Comparison of ENCODE assay signal across 8 mouse cellular contexts in genomic region chr11:78322076-78322831, GRCm38 (mm10). TPM values are rescaled to one million over a fixed set of nuclear protein-coding genes. Genes with fewer than 3 reads are reported as not detected.
DNase-seq lines count a peak whose midpoint lies in the region; ATAC-seq and TF ChIP-seq lines count a peak whose summit lies in the region.

No protein-coding gene starts in this region.

- no peaks in the 10 kb centered on the region for H3K9me3 ChIP-seq in lung, embryonic 15.5 days
- no peaks in the 10 kb centered on the region for H3K9me3 ChIP-seq in hindbrain, postnatal 0 days (ENCODE audit: low read length)
- H3K9me3 ChIP-seq in neural tube, embryonic 14.5 days (ENCODE audit: control insufficient read depth, low read length): no peaks in the 10 kb centered on the region

- peak overlapping the region; percentile 73 for H3K27ac ChIP-seq in lung, embryonic 15.5 days
- H3K27ac ChIP-seq in hindbrain, postnatal 0 days: peak overlapping the region; percentile 86
- peak overlapping the region; percentile 72 for H3K27ac ChIP-seq in neural tube, embryonic 14.5 days (ENCODE audit: low read depth, low read length)

- peaks cover 44% of the 10 kb centered on the region for H3K36me3 ChIP-seq in lung, embryonic 15.5 days
- no peaks in the 10 kb centered on the region for H3K36me3 ChIP-seq in hindbrain, postnatal 0 days (ENCODE audit: insufficient read depth, low read length)
- no peaks in the 10 kb centered on the region for H3K36me3 ChIP-seq in neural tube, embryonic 14.5 days (ENCODE audit: control insufficient read depth, insufficient read depth, low read length)

- no peaks in the 10 kb centered on the region for H3K27me3 ChIP-seq in lung, embryonic 15.5 days
- no peaks in the 10 kb centered on the region for H3K27me3 ChIP-seq in hindbrain, postnatal 0 days (ENCODE audit: insufficient read depth, low read length)
- H3K27me3 ChIP-seq in neural tube, embryonic 14.5 days (ENCODE audit: control insufficient read depth, insufficient read depth, low read length): no peaks in the 10 kb centered on the region

- no peak for TF ChIP-seq CTCF in hindbrain, postnatal 0 days (IDR thresholded peaks at IDR 0.05; ENCODE audit: low read depth)

- no peak; the same call in 1 of the 2 replicates for ATAC-seq in lung, embryonic 15.5 days (ENCODE audit: borderline replicate concordance, extremely low read depth, low FRiP score, low TSS enrichment)
- ATAC-seq in hindbrain, postnatal 0 days: peak; percentile 71
- ATAC-seq in neural tube, embryonic 14.5 days (ENCODE audit: low read depth): peak; percentile 54
- ATAC-seq in megakaryocyte-erythroid progenitor cell, adult 5-6 weeks (replicated peaks; ENCODE audit: low FRiP score, low TSS enrichment, poor library complexity, severe bottlenecking): no peak

- H3K9ac ChIP-seq in lung, embryonic 15.5 days: no peak overlapping the region
- H3K9ac ChIP-seq in hindbrain, postnatal 0 days (replicated peaks; ENCODE audit: low read length): no peak overlapping the region
- no peak overlapping the region for H3K9ac ChIP-seq in neural tube, embryonic 14.5 days (replicated peaks; ENCODE audit: low read depth, low read length)

- peak overlapping the region; percentile 33 for H3K4me2 ChIP-seq in lung, embryonic 15.5 days
- peak overlapping the region; percentile 53 for H3K4me2 ChIP-seq in hindbrain, postnatal 0 days (ENCODE audit: low read depth, low read length)
- H3K4me2 ChIP-seq in neural tube, embryonic 14.5 days (ENCODE audit: low read depth, low read length): peak overlapping the region; percentile 35; the same call in 1 of the 2 replicates

- peak; percentile 23 for DNase-seq in heart, adult 11 months
- no peak for DNase-seq in heart, adult 8-10 months (ENCODE audit: low spot score)
- DNase-seq in lung, adult 18-20 months: no peak
- DNase-seq in hindbrain, postnatal 0 days (ENCODE audit: low spot score): peak; percentile 76
- DNase-seq in natural killer cell, adult 2 months (ENCODE audit: low spot score in 2 of 2): no peak

- H3K4me3 ChIP-seq in lung, embryonic 15.5 days: no peak overlapping the region
- H3K4me3 ChIP-seq in hindbrain, postnatal 0 days (ENCODE audit: low read length): peak overlapping the region; percentile 31
- H3K4me3 ChIP-seq in neural tube, embryonic 14.5 days (ENCODE audit: low read depth, low read length): peak overlapping the region; percentile 25; the same call in 1 of the 2 replicates

- 34% methylated on average over 2 of the region's 2 CpGs for WGBS in lung, embryonic 15.5 days
- 33% methylated on average over 2 of the region's 2 CpGs for WGBS in hindbrain, postnatal 0 days
- WGBS in neural tube, embryonic 14.5 days: 47% methylated on average over 2 of the region's 2 CpGs

- H3K4me1 ChIP-seq in lung, embryonic 15.5 days: peaks cover 19% of the 10 kb centered on the region
- H3K4me1 ChIP-seq in hindbrain, postnatal 0 days (ENCODE audit: insufficient read depth, low read length): peaks cover 8% of the 10 kb centered on the region
- peaks cover 8% of the 10 kb centered on the region; the same call in 1 of the 2 replicates for H3K4me1 ChIP-seq in neural tube, embryonic 14.5 days (ENCODE audit: control insufficient read depth, insufficient read depth, low read length)

RNA-seq across cellular contexts. Expression of gene Aldoc, which starts 0.5 kb away (rescaled TPM):
- 1 to 10 TPM in 3 of 4 experiments, under 1 TPM in 1; 0.75 to 1.8 (median 1.3) TPM for total RNA-seq in heart, adult 8-10 months (2022)
- 7.7 and 8.1 TPM in 2 replicates for polyA plus RNA-seq in lung, embryonic 15.5 days (2015; fragmentation: Nextera tagmentation; extraction: Ambion mirVana)
- 798 and 822 TPM in 2 replicates for total RNA-seq in hindbrain, postnatal 0 days (2014; rRNA removed)
- 693 and 762 TPM in 2 replicates for polyA plus RNA-seq in hindbrain, postnatal 0 days (2015; fragmentation: Nextera tagmentation; extraction: Ambion mirVana)
- 245 and 350 TPM in 2 replicates for polyA plus RNA-seq in neural tube, embryonic 14.5 days (2014; fragmentation: Nextera tagmentation; extraction: Ambion mirVana)
- 0.39 and 2.4 TPM in 2 replicates for total RNA-seq in megakaryocyte-erythroid progenitor cell, adult 5-6 weeks (2014; fragmentation: Nextera tagmentation)
- 0.84 TPM in 1 of 2 replicates, not detected in the other for total RNA-seq in megakaryocyte-erythroid progenitor cell, adult 5-6 weeks (2017)

RNA-seq across cellular contexts. Expression of gene Pigs, which starts 6.0 kb away (rescaled TPM):
- total RNA-seq in heart, adult 8-10 months (2022): 10 to 100 TPM; 24.6 to 27.1 (median 25.1) TPM
- polyA plus RNA-seq in lung, embryonic 15.5 days (2015; fragmentation: Nextera tagmentation; extraction: Ambion mirVana): 75.5 and 78.5 TPM in 2 replicates
- total RNA-seq in hindbrain, postnatal 0 days (2014; rRNA removed): 88.3 and 89.0 TPM in 2 replicates
- polyA plus RNA-seq in hindbrain, postnatal 0 days (2015; fragmentation: Nextera tagmentation; extraction: Ambion mirVana): 105 TPM in 2 replicates
- 71.4 and 80.0 TPM in 2 replicates for polyA plus RNA-seq in neural tube, embryonic 14.5 days (2014; fragmentation: Nextera tagmentation; extraction: Ambion mirVana)
- 40.5 and 44.5 TPM in 2 replicates for total RNA-seq in megakaryocyte-erythroid progenitor cell, adult 5-6 weeks (2014; fragmentation: Nextera tagmentation)
- 10.0 and 10.4 TPM in 2 replicates for total RNA-seq in megakaryocyte-erythroid progenitor cell, adult 5-6 weeks (2017)

RNA-seq across cellular contexts. Expression of gene Spag5, which starts 20.9 kb away (rescaled TPM):
- under 1 TPM; 0.31 to 0.57 (median 0.46) TPM for total RNA-seq in heart, adult 8-10 months (2022)
- 44.8 and 49.9 TPM in 2 replicates for polyA plus RNA-seq in lung, embryonic 15.5 days (2015; fragmentation: Nextera tagmentation; extraction: Ambion mirVana)
- total RNA-seq in hindbrain, postnatal 0 days (2014; rRNA removed): 26.7 and 31.4 TPM in 2 replicates
- 9.1 and 9.9 TPM in 2 replicates for polyA plus RNA-seq in hindbrain, postnatal 0 days (2015; fragmentation: Nextera tagmentation; extraction: Ambion mirVana)
- polyA plus RNA-seq in neural tube, embryonic 14.5 days (2014; fragmentation: Nextera tagmentation; extraction: Ambion mirVana): 3.4 and 3.5 TPM in 2 replicates
- 47.4 and 52.6 TPM in 2 replicates for total RNA-seq in megakaryocyte-erythroid progenitor cell, adult 5-6 weeks (2014; fragmentation: Nextera tagmentation)
- 42.0 and 62.4 TPM in 2 replicates for total RNA-seq in megakaryocyte-erythroid progenitor cell, adult 5-6 weeks (2017)

RNA-seq across cellular contexts. Expression of gene Unc119, which starts 21.0 kb away (rescaled TPM):
- 1 to 10 TPM; 3.5 to 6.8 (median 4.8) TPM for total RNA-seq in heart, adult 8-10 months (2022)
- 33.4 and 35.7 TPM in 2 replicates for polyA plus RNA-seq in lung, embryonic 15.5 days (2015; fragmentation: Nextera tagmentation; extraction: Ambion mirVana)
- total RNA-seq in hindbrain, postnatal 0 days (2014; rRNA removed): 125 and 154 TPM in 2 replicates
- polyA plus RNA-seq in hindbrain, postnatal 0 days (2015; fragmentation: Nextera tagmentation; extraction: Ambion mirVana): 76.2 and 82.0 TPM in 2 replicates
- 74.8 and 91.5 TPM in 2 replicates for polyA plus RNA-seq in neural tube, embryonic 14.5 days (2014; fragmentation: Nextera tagmentation; extraction: Ambion mirVana)
- total RNA-seq in megakaryocyte-erythroid progenitor cell, adult 5-6 weeks (2014; fragmentation: Nextera tagmentation): 51.2 and 51.5 TPM in 2 replicates
- 20.0 and 27.2 TPM in 2 replicates for total RNA-seq in megakaryocyte-erythroid progenitor cell, adult 5-6 weeks (2017)

RNA-seq across cellular contexts. Expression of gene BC030499, which starts 31.6 kb away (rescaled TPM):
- total RNA-seq in heart, adult 8-10 months (2022): 1 to 10 TPM in 1 of 4 experiments, under 1 TPM in 3; 0.38 to 1.3 (median 0.61) TPM
- polyA plus RNA-seq in lung, embryonic 15.5 days (2015; fragmentation: Nextera tagmentation; extraction: Ambion mirVana): 0.10 and 0.25 TPM in 2 replicates
- total RNA-seq in hindbrain, postnatal 0 days (2014; rRNA removed): 0.10 TPM in 1 of 2 replicates, not detected in the other
- polyA plus RNA-seq in hindbrain, postnatal 0 days (2015; fragmentation: Nextera tagmentation; extraction: Ambion mirVana): 0.15 TPM in 1 of 2 replicates, not detected in the other
- polyA plus RNA-seq in neural tube, embryonic 14.5 days (2014; fragmentation: Nextera tagmentation; extraction: Ambion mirVana): 0.08 and 0.30 TPM in 2 replicates
- 0.55 and 1.3 TPM in 2 replicates for total RNA-seq in megakaryocyte-erythroid progenitor cell, adult 5-6 weeks (2014; fragmentation: Nextera tagmentation)
- total RNA-seq in megakaryocyte-erythroid progenitor cell, adult 5-6 weeks (2017): 0.50 and 0.89 TPM in 2 replicates

Comparison
In these comparisons a context has a peak if more than half of its experiments do, and no peak if none do; other contexts are left out.
1. DNase-seq: peak in heart, adult 11 months (single experiment) and hindbrain, postnatal 0 days (single experiment); none in heart, adult 8-10 months (single experiment), lung, adult 18-20 months (0 of 2) and natural killer cell, adult 2 months (0 of 2).
2. ATAC-seq: peak in hindbrain, postnatal 0 days (single experiment) and neural tube, embryonic 14.5 days (single experiment); none in lung, embryonic 15.5 days (single experiment) and megakaryocyte-erythroid progenitor cell, adult 5-6 weeks (single experiment).
3. RNA of gene Aldoc, which starts 0.5 kb away (total RNA-seq): 798 to 822 TPM in hindbrain, postnatal 0 days; 0.75 to 1.8 TPM in heart, adult 8-10 months and 0.39 to 2.4 TPM in megakaryocyte-erythroid progenitor cell, adult 5-6 weeks; every median in the first group is over 100 times any median in the second.
4. RNA of gene Spag5, which starts 20.9 kb away (total RNA-seq): 42.0 to 62.4 TPM in megakaryocyte-erythroid progenitor cell, adult 5-6 weeks and 26.7 to 31.4 TPM in hindbrain, postnatal 0 days; 0.31 to 0.57 TPM in heart, adult 8-10 months; every median in the first group is over 10 times any median in the second.
5. Peak in every context shown above with its lines, with median percentiles within 50 percentile points of each other: H3K27ac ChIP-seq and H3K4me2 ChIP-seq.